In genomic region chr4:137046110-137046509, GRCm38 (mm10) we compare ENCODE assay signal across 30 mouse cellular contexts.
"Had no signal": no experiment of that assay in that cellular context is flagged by ENCODE, and none has a peak within 500 bp of the region (broad histone marks: within the 10 kb centered on the region; RNA-seq: fewer than 3 reads in every experiment).

No protein-coding gene starts in this region.

- H3K9me3 ChIP-seq: limb, embryonic 10.5 days; limb, embryonic 15.5 days; liver, embryonic 15.5 days; lung, embryonic 15.5 days; midbrain, embryonic 15.5 days had no signal

- H3K4me2 ChIP-seq: limb, embryonic 12.5 days; limb, embryonic 13.5 days; limb, embryonic 15.5 days; liver, embryonic 11.5 days; liver, embryonic 12.5 days; liver, embryonic 13.5 days; liver, embryonic 15.5 days; lung, embryonic 14.5 days; lung, embryonic 15.5 days; midbrain, embryonic 12.5 days; midbrain, embryonic 13.5 days; midbrain, embryonic 15.5 days; neural tube, embryonic 12.5 days had no signal

- DNase-seq: left cerebral cortex, postnatal 4 days; liver; liver, embryonic 13.5 days; liver, postnatal 0 days; lung, adult 18-20 months; lung, adult 2 months; lung, embryonic 14.5 days; lung, postnatal 10 days; lung, postnatal 14 days; lung, postnatal 36 days; lung, postnatal 4 days; midbrain, embryonic 14.5 days had no signal

- H3K27ac ChIP-seq: limb, embryonic 10.5 days; limb, embryonic 12.5 days; limb, embryonic 13.5 days; limb, embryonic 15.5 days; liver, embryonic 12.5 days; liver, embryonic 13.5 days; liver, embryonic 14.5 days; liver, embryonic 15.5 days; lung, embryonic 15.5 days; macrophage; midbrain, embryonic 12.5 days; midbrain, embryonic 13.5 days; midbrain, embryonic 15.5 days; neural tube, embryonic 12.5 days had no signal

- H3K36me3 ChIP-seq: limb, embryonic 10.5 days; limb, embryonic 12.5 days; limb, embryonic 13.5 days; limb, embryonic 15.5 days; liver, embryonic 12.5 days; liver, embryonic 13.5 days; liver, embryonic 15.5 days; lung, embryonic 15.5 days; midbrain, embryonic 12.5 days; midbrain, embryonic 13.5 days; midbrain, embryonic 15.5 days; neural tube, embryonic 12.5 days had no signal

- H3K9ac ChIP-seq: limb, embryonic 12.5 days; limb, embryonic 13.5 days; limb, embryonic 15.5 days; liver, embryonic 12.5 days; liver, embryonic 13.5 days; liver, embryonic 14.5 days; liver, embryonic 15.5 days; liver, postnatal 0 days; lung, embryonic 14.5 days; lung, embryonic 15.5 days; midbrain, embryonic 12.5 days; midbrain, embryonic 13.5 days; midbrain, embryonic 15.5 days; neural tube, embryonic 12.5 days had no signal

- H3K4me3 ChIP-seq: limb, embryonic 10.5 days; limb, embryonic 12.5 days; limb, embryonic 13.5 days; limb, embryonic 15.5 days; liver, embryonic 12.5 days; liver, embryonic 13.5 days; liver, embryonic 15.5 days; lung, embryonic 15.5 days; megakaryocyte, embryonic 14.5 days; midbrain, embryonic 12.5 days; midbrain, embryonic 13.5 days; midbrain, embryonic 15.5 days; myocyte; neural tube, embryonic 12.5 days had no signal

- ATAC-seq: liver, embryonic 12.5 days; liver, postnatal 0 days; lung, postnatal 0 days; midbrain, embryonic 13.5 days; midbrain, embryonic 15.5 days; midbrain, embryonic 16.5 days had no signal
